Mouse (Mus musculus) ES-E14 (cell line): ENCODE results near the gene Ccnf. TPM values are rescaled to one million over a fixed set of nuclear protein-coding genes. Genes with fewer than 3 reads are reported as not detected.

Source experiments
- DNase-seq: peaks from one replicate; pipeline ENCODE4 v3.0.0-alpha.2; 2013; ENCODE audit warnings: low read depth, low spot score
- H3K27ac ChIP-seq: 2 replicates; pipeline ENCODE4 v1.5.1; 2012; ENCODE audit warnings: low read depth, mild to moderate bottlenecking, low read length, moderate library complexity, mixed read lengths; ENCODE audit not compliant: poor library complexity, insufficient read depth, severe bottlenecking
- H3K36me3 ChIP-seq: 2 replicates; pipeline ENCODE4 v1.6.1; 2012; ENCODE audit warnings: mild to moderate bottlenecking, low read length, moderate library complexity, mixed read lengths; ENCODE audit not compliant: control insufficient read depth, poor library complexity, insufficient read depth, severe bottlenecking
- H3K4me1 ChIP-seq, 2 experiments: fragments of 150-350 bp in 1 of 2; sonication (generic) in 1 of 2; 2 replicates each; pipeline ENCODE4 v1.6.1; 2012; ENCODE audit warnings: low read length in 2 of 2, mild to moderate bottlenecking in 1 of 2, mixed read lengths in 1 of 2; ENCODE audit not compliant: control insufficient read depth in 2 of 2, insufficient read depth in 2 of 2, poor library complexity in 1 of 2
- H3K4me3 ChIP-seq, 2 experiments: fragments of 150-350 bp in 1 of 2; sonication (generic) in 1 of 2; 2 replicates each; pipeline ENCODE4 v1.5.1; 2012; ENCODE audit warnings: low read length in 2 of 2, low read depth in 1 of 2, mild to moderate bottlenecking in 1 of 2, mixed read lengths in 1 of 2; ENCODE audit not compliant: insufficient read depth in 1 of 2, poor library complexity in 1 of 2, severe bottlenecking in 1 of 2
- H3K9ac ChIP-seq: 2 replicates; pipeline ENCODE4 v1.6.1; 2012; ENCODE audit warnings: low read depth, mild to moderate bottlenecking, low read length, mixed read lengths; ENCODE audit not compliant: poor library complexity, insufficient read depth, severe bottlenecking
- H3K9me3 ChIP-seq: fragments of 150-350 bp; sonication (generic); 2 replicates; pipeline ENCODE4 v1.6.1; 2012; ENCODE audit warnings: low read depth, mild to moderate bottlenecking, low read length; ENCODE audit not compliant: control insufficient read depth, insufficient read depth
- CHD2 ChIP-seq: IDR thresholded peaks from 2 replicates; pipeline ENCODE4 v1.6.1; 2014; ENCODE audit warnings: mild to moderate bottlenecking, low read depth, low read length, inconsistent platforms
- HCFC1 ChIP-seq: IDR thresholded peaks from 2 replicates; pipeline ENCODE4 v1.6.1; 2012; ENCODE audit warnings: low read length, inconsistent platforms, borderline replicate concordance; ENCODE audit not compliant: insufficient read depth
- MAFK ChIP-seq: IDR thresholded peaks from 2 replicates; pipeline ENCODE4 v1.6.1; 2014; ENCODE audit warnings: mild to moderate bottlenecking, low read depth, low read length, inconsistent platforms; ENCODE audit not compliant: insufficient read depth
- ZC3H11A ChIP-seq: IDR thresholded peaks from 2 replicates; pipeline ENCODE4 v1.6.1; 2012; ENCODE audit warnings: low read depth, mild to moderate bottlenecking, inconsistent platforms, low read length, borderline replicate concordance
- ZNF384 ChIP-seq: IDR thresholded peaks from 2 replicates; pipeline ENCODE4 v1.6.1; 2012; ENCODE audit warnings: low read depth, low read length, inconsistent platforms
- in situ Hi-C, 2 experiments: fragments of 600-800 bp; cut with MboI; formaldehyde crosslinking; loops; one replicate each; pipeline ENCODE4 v1.15.1; 2025; ENCODE audit warnings: low sequenced_read_pairs in 2 of 2, inconsistent platforms in 1 of 2; ENCODE audit not compliant: unreplicated experiment in 2 of 2
- total RNA-seq: library from RNA; depleted of rRNA; stranded (reverse); fragments of 300-350 nt; gene quantifications from 2 replicates; pipeline ENCODE4 v1.2.3, GENCODE M21; 2012

The Ccnf gene
- total RNA-seq, 1 experiment = 143 TPM

GRCm38 (mm10) chr17:24248641-24249040 is 2.6 kb downstream of the Ccnf start:
- TF ChIP-seq HCFC1 (no peak), ZNF384 (no peak), ZC3H11A (no peak), MAFK (no peak), CHD2 (no peak)
- DNase-seq = peak; percentile 38
- H3K36me3 ChIP-seq = peaks cover 30% of the 10 kb centered on the region
- H3K9ac ChIP-seq = no peak overlapping the region
- H3K9me3 ChIP-seq = no peaks in the 10 kb centered on the region
- peak overlapping the region in 1 of 2 experiments; percentile 90; a peak in 1 of 4 replicates for H3K4me3 ChIP-seq
- in situ Hi-C loops = no loop called here
- H3K27ac ChIP-seq = no peak overlapping the region
- H3K4me1 ChIP-seq = peaks cover 0 to 2% of the 10 kb centered on the region in 2 experiments; a peak in 1 of 4 replicates

GRCm38 (mm10) chr17:24244061-24244460 is 7.2 kb downstream of the Ccnf start:
- no peak overlapping the region for H3K9ac ChIP-seq
- H3K36me3 ChIP-seq = peaks cover 71% of the 10 kb centered on the region
- H3K4me1 ChIP-seq = no peaks in the 10 kb centered on the region
- no peaks in the 10 kb centered on the region for H3K9me3 ChIP-seq
- no peak overlapping the region for H3K4me3 ChIP-seq
- TF ChIP-seq ZNF384 = no peak
- no peak for TF ChIP-seq MAFK
- H3K27ac ChIP-seq = no peak overlapping the region; the same call in 1 of the 2 replicates
- no peak for DNase-seq
- in situ Hi-C loops = no loop called here

GRCm38 (mm10) chr17:24243311-24243969 is 7.8 kb downstream of the Ccnf start:
- Histone ChIP-seq H3K27ac (no peak overlapping the region), H3K9ac (no peak overlapping the region), H3K36me3 (peaks cover 76% of the 10 kb centered on the region), H3K4me3 (no peak overlapping the region), H3K4me1 (no peaks in the 10 kb centered on the region), H3K9me3 (no peaks in the 10 kb centered on the region)
- DNase-seq = peak; percentile 42
- TF ChIP-seq MAFK (no peak), ZNF384 (no peak), ZC3H11A (no peak), CHD2 (no peak), HCFC1 (no peak)
- in situ Hi-C loops = no loop called here

- H3K9ac ChIP-seq = no peak overlapping the region
- DNase-seq = no peak
- no peak overlapping the region for H3K27ac ChIP-seq
- in situ Hi-C loops = no loop called here
- H3K4me3 ChIP-seq = no peak overlapping the region
- no peaks in the 10 kb centered on the region for H3K4me1 ChIP-seq
- no peak for TF ChIP-seq HCFC1
- TF ChIP-seq CHD2 = no peak
- TF ChIP-seq MAFK = no peak
- TF ChIP-seq ZNF384 = no peak
- TF ChIP-seq ZC3H11A = no peak
- H3K36me3 ChIP-seq = peaks cover 85% of the 10 kb centered on the region
- no peaks in the 10 kb centered on the region for H3K9me3 ChIP-seq
Observed at GRCm38 (mm10) chr17:24236921-24237320, 14.4 kb downstream of the Ccnf start.

- no peak overlapping the region for H3K27ac ChIP-seq
- in situ Hi-C loops = no loop called here
- no peak overlapping the region for H3K4me3 ChIP-seq
- peaks cover 85% of the 10 kb centered on the region for H3K36me3 ChIP-seq
- no peaks in the 10 kb centered on the region for H3K4me1 ChIP-seq
- no peak for TF ChIP-seq HCFC1
- TF ChIP-seq MAFK = no peak
- TF ChIP-seq ZC3H11A = no peak
- no peak for TF ChIP-seq ZNF384
- no peak for TF ChIP-seq CHD2
- no peaks in the 10 kb centered on the region for H3K9me3 ChIP-seq
- no peak overlapping the region for H3K9ac ChIP-seq
- no peak for DNase-seq
Observed at GRCm38 (mm10) chr17:24236479-24236878, 14.8 kb downstream of the Ccnf start.
